Mouse (Mus musculus) heart, adult 2 months (tissue): ENCODE results near the gene Bpgm. TPM values are rescaled to one million over a fixed set of nuclear protein-coding genes. Genes with fewer than 3 reads are reported as not detected.

Experiments used
- DNase-seq, 2 experiments: peaks; one replicate each; pipeline ENCODE4 v3.0.0; 2021
- H3K27ac ChIP-seq: fragments of 200-600 bp; 2 replicates; pipeline ENCODE4 v1.8.1; 2022
- H3K27me3 ChIP-seq: fragments of 200-500 bp; 2 replicates; pipeline ENCODE4 v1.6.1; 2012; ENCODE audit warnings: mild to moderate bottlenecking, low read length, inconsistent platforms, mixed read lengths; ENCODE audit not compliant: control insufficient read depth, insufficient read depth
- H3K36me3 ChIP-seq: fragments of 200-500 bp; 2 replicates; pipeline ENCODE4 v1.6.1; 2012; ENCODE audit warnings: low read length, inconsistent platforms; ENCODE audit not compliant: control insufficient read depth, insufficient read depth
- H3K4me1 ChIP-seq: fragments of 200-500 bp; 2 replicates; pipeline ENCODE4 v1.6.1; 2011; ENCODE audit warnings: low read length; ENCODE audit not compliant: control insufficient read depth, insufficient read depth
- H3K4me3 ChIP-seq: fragments of 200-600 bp; 2 replicates; pipeline ENCODE4 v1.8.1; 2022
- H3K79me2 ChIP-seq: fragments of 200-500 bp; replicated peaks from 2 replicates; pipeline ENCODE4 v1.6.1; 2012; ENCODE audit warnings: mild to moderate bottlenecking, inconsistent platforms, low read length, moderate library complexity, mixed read lengths; ENCODE audit not compliant: control insufficient read depth, insufficient read depth
- H3K9ac ChIP-seq: fragments of 200-500 bp; 2 replicates; pipeline ENCODE4 v1.6.1; 2012; ENCODE audit warnings: low read depth, mild to moderate bottlenecking, control low read depth, inconsistent platforms, low read length, mixed read lengths
- CTCF ChIP-seq: fragments of 200-600 bp; IDR thresholded peaks from 2 replicates; pipeline ENCODE4 v1.8.1; 2022; ENCODE audit warnings: antibody characterized with exemption, mild to moderate bottlenecking, moderate library complexity
- EP300 ChIP-seq: fragments of 200-500 bp; IDR thresholded peaks from 2 replicates; pipeline ENCODE4 v1.6.1; 2011; ENCODE audit warnings: low read depth, low read length, control low read depth; ENCODE audit not compliant: insufficient read depth
- POLR2A ChIP-seq: fragments of 200-500 bp; IDR thresholded peaks from 2 replicates; pipeline ENCODE4 v1.6.1; 2011; ENCODE audit warnings: mild to moderate bottlenecking, low read depth, low read length, control low read depth; ENCODE audit not compliant: insufficient read depth
- WGBS: fragments of 180-500 bp; shearing (Covaris S2); methylation state at CpG from one replicate; pipeline ENCODE4 v1.1.7; 2018; 5-methylcytosine and 5-hydroxymethylcytosine counted together
- intact Hi-C: fragments of 180-260 bp; cut with DNase I; formaldehyde crosslinking; loops from one replicate; pipeline ENCODE4 v1.15.1; 2025
- polyA plus RNA-seq: library from polyadenylated mRNA; depleted of rRNA; stranded (reverse); fragments of >200 nt; gene quantifications from 2 replicates; pipeline ENCODE4 v1.2.3, GENCODE M21; 2012
- total RNA-seq, 2 experiments: library from RNA; stranded (reverse); gene quantifications; 2 replicates each; pipeline ENCODE4 v1.2.3; 2021

Bpgm gene
- total and polyA plus RNA-seq, 3 experiments: 38.6 to 148 (median 72.4) TPM

DNA sequence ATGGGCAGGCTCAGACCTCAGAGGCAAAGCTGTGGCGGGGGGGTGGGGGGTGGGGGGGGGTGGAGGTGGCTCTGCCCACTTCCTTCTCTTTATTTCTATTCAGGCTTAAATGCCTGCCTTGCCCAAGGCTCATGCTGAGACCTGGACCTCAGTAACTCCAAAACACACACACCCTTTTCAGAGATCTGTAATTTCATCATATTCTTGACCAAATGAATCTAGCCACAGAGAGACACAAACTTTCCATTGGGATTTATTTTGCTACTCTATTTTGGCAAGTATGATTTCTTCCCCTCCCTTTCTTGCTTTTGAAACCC is 39.7 kb downstream of the Bpgm start:
- 71% methylated on average over 1 of the region's 1 CpGs for WGBS
- no peaks in the 10 kb centered on the region for H3K27me3 ChIP-seq
- H3K27ac ChIP-seq: no peak overlapping the region
- H3K4me1 ChIP-seq: no peaks in the 10 kb centered on the region
- no peak for DNase-seq
- no peaks in the 10 kb centered on the region for H3K79me2 ChIP-seq
- TF ChIP-seq EP300 (no peak), POLR2A (no peak), CTCF (no peak)
- no peak overlapping the region for H3K4me3 ChIP-seq
- intact Hi-C loops: no loop called here
- no peak overlapping the region for H3K9ac ChIP-seq
- no peaks in the 10 kb centered on the region for H3K36me3 ChIP-seq

DNA sequence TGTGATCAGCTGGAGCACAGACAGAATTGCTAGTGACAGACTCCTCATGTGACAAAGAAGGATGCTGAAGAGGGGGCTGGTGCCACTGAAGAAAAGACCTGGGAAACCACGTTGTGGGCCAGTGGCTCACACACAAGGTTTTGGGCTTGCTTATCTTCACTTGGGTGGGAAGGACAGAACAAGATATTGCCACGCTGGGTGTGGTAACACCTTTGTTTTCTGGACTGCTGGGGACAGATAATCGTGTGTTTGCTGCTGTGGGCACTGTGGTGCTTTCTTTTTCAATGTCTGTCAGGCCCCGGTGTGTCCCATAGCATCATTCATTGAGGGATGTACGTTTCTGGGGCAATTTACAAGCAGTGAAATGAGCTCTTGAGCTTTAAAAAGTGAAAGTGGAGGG is 41.7 kb downstream of the Bpgm start:
- no peak for TF ChIP-seq EP300
- Histone ChIP-seq H3K27me3 (no peaks in the 10 kb centered on the region), H3K9ac (no peak overlapping the region), H3K27ac (no peak overlapping the region), H3K4me3 (no peak overlapping the region), H3K79me2 (no peaks in the 10 kb centered on the region), H3K4me1 (no peaks in the 10 kb centered on the region), H3K36me3 (no peaks in the 10 kb centered on the region)
- DNase-seq: no peak
- WGBS: 77% methylated on average over 5 of the region's 5 CpGs
- intact Hi-C loops: no loop called here

DNA sequence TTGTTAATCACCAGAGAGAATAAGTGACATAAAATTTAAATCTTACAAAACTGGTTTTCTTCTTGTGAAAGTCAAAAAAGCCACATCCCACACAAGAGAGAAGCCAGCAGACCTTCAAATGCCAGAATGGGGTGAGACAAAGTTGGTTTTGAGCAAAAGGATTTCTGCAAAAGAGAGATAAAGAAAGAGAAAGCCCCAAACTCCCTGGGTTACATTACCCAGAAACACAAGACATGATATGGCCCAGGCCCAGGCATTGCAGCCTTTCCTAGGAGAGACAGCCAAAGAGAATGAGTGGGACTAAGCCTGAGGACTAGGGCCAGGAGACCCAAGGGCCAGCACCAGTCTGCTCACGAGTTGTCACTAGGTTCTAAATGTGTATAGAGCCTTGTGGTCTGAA is 43.1 kb downstream of the Bpgm start:
- WGBS: 39% methylated on average over 1 of the region's 1 CpGs
- no peaks in the 10 kb centered on the region for H3K4me1 ChIP-seq
- DNase-seq: no peak
- no peaks in the 10 kb centered on the region for H3K36me3 ChIP-seq
- no peaks in the 10 kb centered on the region for H3K27me3 ChIP-seq
- TF ChIP-seq CTCF: no peak
- TF ChIP-seq EP300: no peak
- no peak for TF ChIP-seq POLR2A
- no peak overlapping the region for H3K4me3 ChIP-seq
- intact Hi-C loops: no loop called here
- no peak overlapping the region for H3K9ac ChIP-seq
- no peaks in the 10 kb centered on the region for H3K79me2 ChIP-seq
- no peak overlapping the region for H3K27ac ChIP-seq

DNA sequence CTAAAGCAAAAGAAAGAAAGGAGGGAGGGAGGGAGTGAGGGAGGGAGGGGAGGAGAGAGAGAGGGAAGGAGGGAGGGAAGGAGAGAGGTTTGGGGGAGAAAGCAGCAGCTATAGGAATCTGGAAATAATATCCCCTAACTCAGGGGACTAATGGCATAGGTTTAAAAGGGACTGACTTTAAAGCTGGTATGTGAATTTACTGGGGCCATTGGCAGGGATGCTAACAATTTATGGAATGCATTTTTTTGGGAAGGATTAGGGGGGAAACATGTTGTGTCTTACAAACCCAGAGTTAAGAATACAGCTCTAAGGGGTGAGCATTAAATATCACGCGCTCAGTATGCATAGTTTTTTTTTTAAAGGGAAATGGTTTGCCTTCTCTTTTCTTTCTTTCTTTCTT is 44.5 kb downstream of the Bpgm start:
- Histone ChIP-seq H3K79me2 (no peaks in the 10 kb centered on the region), H3K4me1 (no peaks in the 10 kb centered on the region), H3K36me3 (no peaks in the 10 kb centered on the region), H3K27me3 (no peaks in the 10 kb centered on the region), H3K9ac (no peak overlapping the region), H3K27ac (no peak overlapping the region), H3K4me3 (no peak overlapping the region)
- DNase-seq: no peak
- intact Hi-C loops: no loop called here
- 87% methylated on average over 2 of the region's 2 CpGs for WGBS
- TF ChIP-seq EP300: no peak
- TF ChIP-seq CTCF: no peak
- TF ChIP-seq POLR2A: no peak

DNA sequence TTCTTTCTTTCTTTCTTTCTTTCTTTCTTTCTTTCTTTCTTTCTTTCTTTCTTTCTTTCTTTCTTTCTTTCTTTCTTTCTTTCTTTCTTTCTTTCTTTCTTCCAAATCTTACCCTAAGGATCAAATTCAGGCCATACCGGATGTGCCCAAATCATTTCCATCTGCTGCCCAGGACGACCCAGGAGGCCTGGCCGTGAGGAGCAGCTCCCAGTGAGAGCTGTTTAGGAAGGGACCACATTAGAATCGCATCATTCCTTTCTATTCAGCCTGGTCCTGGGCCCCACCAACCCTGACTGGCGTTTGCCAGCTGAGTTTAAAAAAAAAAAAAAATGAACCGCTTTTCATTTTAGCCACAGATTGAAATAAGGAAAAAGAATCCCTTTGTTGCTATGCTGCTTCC is 44.9 kb downstream of the Bpgm start:
- H3K27ac ChIP-seq: no peak overlapping the region
- intact Hi-C loops: no loop called here
- no peaks in the 10 kb centered on the region for H3K4me1 ChIP-seq
- H3K79me2 ChIP-seq: no peaks in the 10 kb centered on the region
- no peak overlapping the region for H3K9ac ChIP-seq
- no peak overlapping the region for H3K4me3 ChIP-seq
- TF ChIP-seq POLR2A: no peak
- no peak for DNase-seq
- H3K36me3 ChIP-seq: no peaks in the 10 kb centered on the region
- 63% methylated on average over 6 of the region's 6 CpGs for WGBS
- no peaks in the 10 kb centered on the region for H3K27me3 ChIP-seq

DNA sequence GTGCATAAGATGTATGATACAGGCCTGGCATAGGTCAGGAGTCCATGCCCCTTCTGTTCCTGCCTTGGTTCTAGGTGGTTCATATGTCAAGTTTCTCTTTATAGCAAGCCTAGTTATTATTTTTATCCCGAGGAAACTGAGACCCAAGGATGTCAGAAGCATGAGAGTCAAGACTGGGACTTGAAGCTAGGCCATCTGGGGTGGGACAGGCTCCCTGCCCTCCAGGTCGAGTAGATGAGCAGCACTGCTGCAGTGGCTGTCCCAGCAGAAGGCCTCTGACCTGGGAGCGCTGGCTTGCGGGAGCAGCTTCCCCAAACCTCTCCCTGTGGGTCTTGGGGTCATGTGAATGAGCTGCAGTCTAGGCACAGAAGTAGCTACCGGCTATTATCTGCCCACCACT is 47.5 kb downstream of the Bpgm start:
- no peaks in the 10 kb centered on the region for H3K27me3 ChIP-seq
- no peak overlapping the region for H3K4me3 ChIP-seq
- H3K79me2 ChIP-seq: no peaks in the 10 kb centered on the region
- H3K36me3 ChIP-seq: no peaks in the 10 kb centered on the region
- H3K9ac ChIP-seq: no peak overlapping the region
- DNase-seq: no peak
- TF ChIP-seq EP300: no peak
- TF ChIP-seq CTCF: no peak
- TF ChIP-seq POLR2A: no peak
- WGBS: 73% methylated on average over 5 of the region's 5 CpGs
- intact Hi-C loops: no loop called here
- H3K4me1 ChIP-seq: no peaks in the 10 kb centered on the region
- no peak overlapping the region for H3K27ac ChIP-seq

DNA sequence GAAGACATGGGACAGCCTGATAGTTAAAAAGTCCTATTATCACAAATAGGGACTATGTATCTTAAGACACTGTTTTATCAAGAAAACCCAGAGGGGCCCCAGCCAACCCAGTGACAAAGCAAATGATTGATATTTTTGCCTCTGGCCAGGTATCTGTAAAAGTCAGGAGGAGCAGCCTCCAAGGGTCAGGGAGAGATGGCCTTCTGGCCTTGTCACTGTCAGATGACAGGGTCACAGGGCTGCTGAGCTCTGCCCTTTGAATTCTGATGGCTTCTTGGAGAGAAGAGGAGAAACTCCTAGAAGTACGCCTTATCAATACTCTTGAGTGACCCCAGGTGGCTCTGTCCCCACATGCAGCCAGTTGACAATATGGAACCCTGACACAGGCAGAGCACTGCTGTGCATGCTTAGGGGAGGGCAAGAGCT is 49.5 kb downstream of the Bpgm start:
- no peaks in the 10 kb centered on the region for H3K27me3 ChIP-seq
- no peak for DNase-seq
- intact Hi-C loops: no loop called here
- H3K4me3 ChIP-seq: no peak overlapping the region
- TF ChIP-seq POLR2A (no peak), CTCF (no peak), EP300 (no peak)
- H3K9ac ChIP-seq: no peak overlapping the region
- H3K4me1 ChIP-seq: no peaks in the 10 kb centered on the region
- H3K36me3 ChIP-seq: no peaks in the 10 kb centered on the region
- no peak overlapping the region for H3K27ac ChIP-seq
- H3K79me2 ChIP-seq: no peaks in the 10 kb centered on the region
- WGBS: 89% methylated on average over 1 of the region's 1 CpGs
